Mouse (Mus musculus) stomach, embryonic 15.5 days (tissue): ENCODE results near the gene Mgll. TPM values are rescaled to one million over a fixed set of nuclear protein-coding genes. Genes with fewer than 3 reads are reported as not detected.

Experiments used
- ATAC-seq: fragments of 200-750 bp; cut with Nextera tagmentation; 2 replicates; pipeline ENCODE4 v1.8.0; 2017; ENCODE audit warnings: low read depth, moderate number of reproducible peaks, moderate TSS enrichment; ENCODE audit not compliant: insufficient read depth, low FRiP score
- H3K27ac ChIP-seq: fragments of 300-500 bp; sonication (generic); 2 replicates; pipeline ENCODE4 v1.5.1; 2015; ENCODE audit warnings: mild to moderate bottlenecking, inconsistent platforms
- H3K27me3 ChIP-seq: fragments of 300-500 bp; sonication (generic); replicated peaks from 2 replicates; pipeline ENCODE4 v1.6.1; 2015; ENCODE audit warnings: inconsistent platforms
- H3K36me3 ChIP-seq: fragments of 300-500 bp; sonication (generic); 2 replicates; pipeline ENCODE4 v1.6.1; 2015; ENCODE audit warnings: inconsistent platforms
- H3K4me1 ChIP-seq: fragments of 300-500 bp; sonication (generic); 2 replicates; pipeline ENCODE4 v1.6.1; 2015; ENCODE audit warnings: inconsistent platforms
- H3K4me2 ChIP-seq: fragments of 300-500 bp; sonication (generic); 2 replicates; pipeline ENCODE4 v1.6.1; 2015; ENCODE audit warnings: mild to moderate bottlenecking, inconsistent platforms
- H3K4me3 ChIP-seq: fragments of 300-500 bp; sonication (generic); replicated peaks from 2 replicates; pipeline ENCODE4 v1.5.1; 2015; ENCODE audit warnings: inconsistent platforms
- H3K9ac ChIP-seq: fragments of 300-500 bp; sonication (generic); 2 replicates; pipeline ENCODE4 v1.6.1; 2015; ENCODE audit warnings: inconsistent platforms
- H3K9me3 ChIP-seq: fragments of 300-500 bp; sonication (generic); 2 replicates; pipeline ENCODE4 v1.6.1; 2016; ENCODE audit warnings: inconsistent platforms
- WGBS: fragments of 180-500 bp; shearing (Covaris S2); methylation state at CpG from one replicate; pipeline ENCODE4 v1.1.7; 2015; 5-methylcytosine and 5-hydroxymethylcytosine counted together
- polyA plus RNA-seq: library from polyadenylated mRNA; unstranded; fragments of >200 nt; fragmentation: Nextera tagmentation; extraction: Ambion mirVana; gene quantifications from 2 replicates; pipeline ENCODE4 v1.2.1, GENCODE M21; 2015

The Mgll gene
- polyA plus RNA-seq, 1 experiment from 2014 or later = 109 TPM

DNA sequence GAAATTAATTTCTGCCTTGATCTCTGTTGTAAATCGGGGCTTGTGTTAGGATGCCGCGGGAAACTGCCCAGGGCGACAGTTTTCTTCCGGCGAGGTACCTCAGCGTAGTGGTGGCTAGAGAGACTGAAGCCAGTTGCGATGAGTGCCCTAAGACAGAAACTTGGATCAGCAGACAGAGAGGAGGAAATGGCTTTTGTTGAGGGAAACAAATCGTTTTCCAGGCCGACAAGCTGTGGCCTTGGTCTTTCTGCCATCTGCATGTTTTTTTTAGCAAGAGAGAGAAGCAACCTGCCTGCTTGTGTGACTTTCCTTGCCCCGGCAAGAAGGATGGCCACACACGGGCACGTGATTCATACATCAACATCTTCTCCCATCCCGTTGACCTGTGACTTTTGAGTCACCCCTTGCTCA lies 70.4 kb downstream of the Mgll start:
- no peak overlapping the region for H3K4me3 ChIP-seq
- H3K9ac ChIP-seq = no peak overlapping the region
- H3K4me2 ChIP-seq = no peak overlapping the region
- ATAC-seq = no peak
- no peaks in the 10 kb centered on the region for H3K36me3 ChIP-seq
- 67% methylated on average over 14 of the region's 14 CpGs for WGBS
- peaks cover 20% of the 10 kb centered on the region; the same call in 1 of the 2 replicates for H3K4me1 ChIP-seq
- H3K9me3 ChIP-seq = no peaks in the 10 kb centered on the region
- no peak overlapping the region for H3K27ac ChIP-seq
- H3K27me3 ChIP-seq = no peaks in the 10 kb centered on the region

DNA sequence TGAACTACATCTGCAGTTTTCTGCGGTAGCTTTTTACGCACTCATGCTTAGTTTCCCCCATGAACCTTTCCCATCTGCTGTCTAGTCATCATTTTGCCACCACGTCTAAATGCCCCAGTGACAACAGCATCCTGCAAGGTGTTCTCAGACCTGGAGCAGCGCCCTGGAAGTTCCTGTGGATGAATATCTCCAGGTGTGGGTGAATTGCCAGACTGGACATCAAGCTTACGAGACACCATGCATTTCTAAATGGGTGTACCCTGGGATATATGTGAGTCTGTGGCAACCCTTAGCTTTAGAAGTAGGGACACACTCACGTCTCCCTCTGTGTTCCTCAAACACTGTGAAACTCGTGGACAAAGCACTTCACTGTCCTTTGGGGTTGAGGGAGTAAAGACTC lies 76.0 kb downstream of the Mgll start:
- Histone ChIP-seq H3K9me3 (no peaks in the 10 kb centered on the region), H3K27me3 (no peaks in the 10 kb centered on the region), H3K9ac (no peak overlapping the region), H3K4me2 (no peak overlapping the region), H3K4me1 (peaks cover 6% of the 10 kb centered on the region; the same call in 1 of the 2 replicates), H3K27ac (no peak overlapping the region), H3K36me3 (no peaks in the 10 kb centered on the region), H3K4me3 (no peak overlapping the region)
- no peak for ATAC-seq
- WGBS = 78% methylated on average over 7 of the region's 7 CpGs

DNA sequence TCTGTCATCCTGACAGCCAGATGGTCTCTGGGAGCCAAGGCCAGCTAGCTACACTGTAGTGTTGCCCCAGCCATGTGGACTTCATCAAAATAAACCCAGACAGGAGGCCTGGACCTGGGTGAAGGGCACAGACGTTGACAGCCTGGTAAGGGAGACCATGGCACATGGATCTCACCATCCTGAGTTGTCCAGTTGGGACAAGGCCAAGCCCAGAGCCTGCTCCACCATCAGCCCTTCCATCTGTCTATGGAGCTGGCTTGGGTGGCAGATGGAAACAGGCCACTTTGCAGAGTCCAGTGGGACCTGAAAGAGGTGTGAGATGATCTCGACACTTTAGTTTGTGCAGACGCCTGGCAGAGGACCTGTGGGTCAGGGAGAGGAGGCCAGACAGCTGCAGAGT lies 76.5 kb downstream of the Mgll start:
- no peak for ATAC-seq
- no peak overlapping the region for H3K4me3 ChIP-seq
- H3K9me3 ChIP-seq = no peaks in the 10 kb centered on the region
- no peak overlapping the region for H3K27ac ChIP-seq
- H3K27me3 ChIP-seq = no peaks in the 10 kb centered on the region
- no peaks in the 10 kb centered on the region for H3K36me3 ChIP-seq
- WGBS = 23% methylated on average over 3 of the region's 3 CpGs
- H3K4me1 ChIP-seq = peaks cover 6% of the 10 kb centered on the region; the same call in 1 of the 2 replicates
- H3K4me2 ChIP-seq = no peak overlapping the region
- H3K9ac ChIP-seq = no peak overlapping the region

DNA sequence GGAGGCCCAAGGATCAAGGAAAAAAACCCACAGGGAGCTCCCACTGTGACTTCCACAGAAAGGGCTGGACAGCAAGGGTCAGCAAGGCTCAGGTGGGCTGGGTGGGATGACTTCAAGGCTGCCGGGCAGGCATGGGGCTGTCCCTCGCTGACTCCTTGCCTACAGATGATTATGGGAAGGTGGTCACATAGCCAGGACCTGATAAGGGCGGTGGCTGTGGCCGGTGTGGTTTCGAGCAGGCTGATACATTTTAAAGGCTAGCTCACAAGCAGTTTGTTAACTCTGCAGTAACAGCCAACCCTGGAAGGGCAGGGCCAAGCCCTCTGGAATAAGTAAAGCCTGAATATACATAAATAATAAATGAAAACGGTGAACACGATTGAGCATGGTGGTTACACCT lies 78.8 kb downstream of the Mgll start:
- no peaks in the 10 kb centered on the region for H3K27me3 ChIP-seq
- H3K9me3 ChIP-seq = no peaks in the 10 kb centered on the region
- ATAC-seq = no peak
- peaks cover 6% of the 10 kb centered on the region; the same call in 1 of the 2 replicates for H3K4me1 ChIP-seq
- H3K36me3 ChIP-seq = no peaks in the 10 kb centered on the region
- H3K9ac ChIP-seq = no peak overlapping the region
- no peak overlapping the region for H3K4me2 ChIP-seq
- H3K27ac ChIP-seq = no peak overlapping the region
- WGBS = 73% methylated on average over 7 of the region's 7 CpGs
- no peak overlapping the region for H3K4me3 ChIP-seq

DNA sequence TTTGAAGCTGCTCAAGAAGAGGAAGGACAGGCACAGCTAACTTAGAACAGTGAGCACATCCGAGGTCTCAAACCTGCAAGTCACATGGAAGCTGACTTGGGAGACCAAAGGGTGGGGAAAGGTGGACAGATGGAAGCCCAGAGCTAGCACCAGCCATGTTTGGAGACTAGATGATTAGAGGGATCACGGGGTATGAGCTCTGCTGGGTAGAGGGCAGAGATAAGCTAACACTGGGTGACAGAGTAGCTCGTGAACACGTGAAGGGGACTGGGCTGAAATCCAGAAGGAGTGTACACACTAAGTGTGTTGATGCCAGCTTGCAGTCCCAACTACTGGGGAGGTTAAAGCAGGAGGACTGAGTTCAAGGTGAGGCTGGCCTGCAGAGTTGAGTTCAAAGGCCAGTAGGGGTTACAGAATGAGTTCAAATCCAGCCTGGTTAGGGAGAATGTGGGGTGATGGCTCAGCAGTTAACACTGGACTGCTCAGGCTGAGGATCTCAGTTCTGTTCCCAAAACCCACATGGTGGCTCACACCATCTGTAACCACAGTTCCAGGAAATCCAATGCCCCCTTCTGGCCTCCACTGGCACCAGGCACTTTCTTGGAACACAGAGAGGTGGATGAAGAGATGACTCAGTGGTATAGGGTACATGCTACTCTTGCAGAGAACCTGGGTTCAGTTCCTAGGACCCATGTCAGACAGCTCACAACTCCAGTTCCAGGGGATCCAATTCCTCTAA lies 79.9 kb downstream of the Mgll start:
- peak; percentile 61; the same call in 1 of the 2 replicates for ATAC-seq
- no peak overlapping the region for H3K27ac ChIP-seq
- H3K27me3 ChIP-seq = no peaks in the 10 kb centered on the region
- no peak overlapping the region for H3K4me2 ChIP-seq
- no peak overlapping the region for H3K9ac ChIP-seq
- WGBS = 76% methylated on average over 4 of the region's 4 CpGs
- H3K4me1 ChIP-seq = peaks cover 6% of the 10 kb centered on the region; the same call in 1 of the 2 replicates
- no peaks in the 10 kb centered on the region for H3K36me3 ChIP-seq
- H3K4me3 ChIP-seq = no peak overlapping the region
- H3K9me3 ChIP-seq = no peaks in the 10 kb centered on the region

DNA sequence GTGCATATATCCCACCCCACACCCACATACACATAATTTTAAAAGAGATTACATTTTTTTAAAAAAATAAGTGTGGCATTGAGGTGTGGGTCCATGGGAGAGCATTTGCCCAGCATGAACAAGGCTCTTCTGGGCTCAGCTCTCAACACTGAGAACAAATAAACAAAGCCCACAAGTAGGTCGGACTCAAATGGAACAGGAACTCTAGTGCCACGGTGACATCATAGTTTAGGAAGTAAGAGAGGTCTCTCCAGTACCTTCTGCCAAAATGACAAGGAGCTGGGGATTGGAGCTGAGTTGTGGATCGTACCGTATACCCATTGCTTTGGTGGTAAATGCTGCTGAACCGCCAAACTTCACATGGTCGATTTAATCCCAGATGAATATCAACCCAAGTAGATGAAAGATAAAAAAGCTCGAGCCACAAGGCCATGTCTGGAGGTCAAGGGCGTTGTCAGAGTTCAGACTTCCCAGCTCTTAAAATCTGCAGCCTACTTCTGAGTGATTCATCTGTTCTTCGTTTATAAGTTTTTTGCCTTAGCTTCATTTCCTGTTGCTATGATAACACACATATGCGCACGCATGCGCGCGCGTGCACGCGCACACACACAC lies 80.9 kb downstream of the Mgll start:
- no peak overlapping the region for H3K4me2 ChIP-seq
- no peak for ATAC-seq
- no peak overlapping the region for H3K9ac ChIP-seq
- H3K27me3 ChIP-seq = no peaks in the 10 kb centered on the region
- H3K27ac ChIP-seq = no peak overlapping the region
- H3K9me3 ChIP-seq = no peaks in the 10 kb centered on the region
- H3K4me3 ChIP-seq = no peak overlapping the region
- 82% methylated on average over 17 of the region's 17 CpGs for WGBS
- H3K4me1 ChIP-seq = peaks cover 12% of the 10 kb centered on the region; the same call in 1 of the 2 replicates
- H3K36me3 ChIP-seq = no peaks in the 10 kb centered on the region

DNA sequence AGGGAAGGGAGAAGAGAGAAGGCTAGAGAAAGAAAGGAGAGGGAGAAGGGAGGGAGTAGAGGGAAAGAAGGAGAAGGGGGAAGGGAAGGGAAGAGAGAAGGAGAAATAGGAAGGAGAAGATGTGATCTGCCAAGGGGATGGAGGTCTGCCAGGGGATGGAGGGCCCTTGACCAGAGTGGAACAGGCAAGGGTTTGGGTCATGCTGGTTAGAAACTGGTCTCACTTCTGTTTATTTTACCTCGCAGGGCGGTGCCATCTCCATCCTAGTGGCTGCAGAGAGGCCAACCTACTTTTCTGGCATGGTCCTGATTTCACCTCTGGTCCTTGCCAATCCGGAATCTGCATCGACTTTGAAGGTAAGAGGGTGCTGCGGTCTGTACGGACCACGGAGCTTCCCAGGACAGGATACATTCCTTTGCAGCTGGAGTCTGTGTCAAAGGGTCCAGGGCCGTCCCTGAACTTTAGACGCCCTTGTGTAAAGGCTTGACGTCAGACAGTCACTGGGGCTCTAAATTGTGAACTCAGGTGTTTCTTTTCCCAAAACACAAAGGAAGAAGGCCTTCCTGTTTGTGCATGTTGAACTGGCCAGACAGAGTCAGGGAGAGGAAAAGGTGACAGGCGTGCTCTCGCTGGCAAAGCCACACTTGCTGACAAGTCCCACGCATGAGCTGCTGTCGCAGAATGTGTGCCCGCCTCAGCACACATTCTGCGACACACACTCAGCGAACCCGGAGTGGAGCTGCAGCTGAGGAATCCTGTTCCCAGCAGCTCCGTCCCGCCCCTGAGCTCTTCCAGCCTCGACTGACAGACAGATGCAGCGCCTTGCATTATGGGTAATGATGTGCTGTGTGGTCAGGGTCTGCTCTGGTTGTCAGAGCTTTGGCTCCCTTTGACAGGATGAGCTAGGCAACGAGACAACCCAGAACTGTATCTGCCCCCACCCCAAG lies 85.2 kb downstream of the Mgll start:
- Histone ChIP-seq H3K4me1 (peaks cover 16% of the 10 kb centered on the region; the same call in 1 of the 2 replicates), H3K9me3 (no peaks in the 10 kb centered on the region), H3K4me2 (no peak overlapping the region), H3K27ac (peak overlapping the region; percentile 52), H3K27me3 (no peaks in the 10 kb centered on the region), H3K9ac (no peak overlapping the region), H3K36me3 (no peaks in the 10 kb centered on the region), H3K4me3 (no peak overlapping the region)
- WGBS = 48% methylated on average over 23 of the region's 23 CpGs
- ATAC-seq = peak; percentile 3; the same call in 1 of the 2 replicates

DNA sequence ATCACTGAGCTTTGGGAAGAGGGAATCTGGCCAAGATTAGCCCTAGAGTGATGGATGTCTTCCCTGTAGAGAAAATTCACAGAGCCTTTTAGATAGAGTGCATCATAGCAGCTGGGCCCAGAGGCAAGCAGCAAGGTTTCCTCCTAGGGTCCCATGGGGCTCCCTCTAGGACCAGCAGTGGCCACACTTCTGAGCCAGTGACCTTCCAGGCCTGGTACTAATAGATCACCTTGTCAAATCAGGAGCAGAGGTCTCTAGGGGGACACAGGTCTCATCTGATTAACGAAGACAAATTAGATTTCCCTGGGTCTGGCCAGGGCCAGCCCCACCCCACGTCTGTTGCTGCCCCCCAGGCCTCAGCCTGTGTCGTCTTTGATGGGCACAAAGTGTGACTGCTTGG lies 86.1 kb downstream of the Mgll start:
- Histone ChIP-seq H3K4me3 (no peak overlapping the region), H3K27me3 (no peaks in the 10 kb centered on the region)
- ATAC-seq = no peak; the same call in 1 of the 2 replicates

DNA sequence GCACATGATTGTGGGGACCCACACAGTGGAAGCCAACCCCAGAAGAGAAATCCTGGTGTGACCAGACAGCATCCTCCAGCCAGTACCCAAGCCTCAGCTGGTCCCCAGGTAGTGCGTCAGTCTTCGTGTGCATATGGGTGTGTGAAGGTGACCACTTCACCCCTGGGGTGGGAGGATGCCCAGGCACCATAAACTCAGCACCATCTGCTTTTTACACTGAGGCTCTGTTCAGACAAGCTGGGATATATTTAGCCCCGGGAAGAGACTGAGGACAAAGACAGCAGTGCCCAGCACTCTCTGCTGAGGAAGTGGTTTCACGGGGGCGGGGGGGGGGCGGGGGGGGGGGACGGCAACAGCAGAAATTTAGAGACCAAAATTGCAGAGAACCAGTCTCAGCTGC lies 87.2 kb downstream of the Mgll start:
- Histone ChIP-seq H3K36me3 (no peaks in the 10 kb centered on the region), H3K4me2 (no peak overlapping the region), H3K9me3 (no peaks in the 10 kb centered on the region), H3K4me1 (peaks cover 16% of the 10 kb centered on the region; the same call in 1 of the 2 replicates), H3K4me3 (no peak overlapping the region), H3K9ac (no peak overlapping the region), H3K27ac (peak overlapping the region; percentile 46; the same call in 1 of the 2 replicates), H3K27me3 (no peaks in the 10 kb centered on the region)
- no peak for ATAC-seq
- 31% methylated on average over 7 of the region's 7 CpGs for WGBS

More for the DNA sequence above, 86.1 kb downstream of the Mgll start:
- H3K4me1 ChIP-seq = peaks cover 16% of the 10 kb centered on the region; the same call in 1 of the 2 replicates
- H3K36me3 ChIP-seq = no peaks in the 10 kb centered on the region
- peak overlapping the region; percentile 52 for H3K27ac ChIP-seq
- H3K9ac ChIP-seq = no peak overlapping the region
- H3K4me2 ChIP-seq = no peak overlapping the region
- 40% methylated on average over 3 of the region's 3 CpGs for WGBS
- no peaks in the 10 kb centered on the region for H3K9me3 ChIP-seq

DNA sequence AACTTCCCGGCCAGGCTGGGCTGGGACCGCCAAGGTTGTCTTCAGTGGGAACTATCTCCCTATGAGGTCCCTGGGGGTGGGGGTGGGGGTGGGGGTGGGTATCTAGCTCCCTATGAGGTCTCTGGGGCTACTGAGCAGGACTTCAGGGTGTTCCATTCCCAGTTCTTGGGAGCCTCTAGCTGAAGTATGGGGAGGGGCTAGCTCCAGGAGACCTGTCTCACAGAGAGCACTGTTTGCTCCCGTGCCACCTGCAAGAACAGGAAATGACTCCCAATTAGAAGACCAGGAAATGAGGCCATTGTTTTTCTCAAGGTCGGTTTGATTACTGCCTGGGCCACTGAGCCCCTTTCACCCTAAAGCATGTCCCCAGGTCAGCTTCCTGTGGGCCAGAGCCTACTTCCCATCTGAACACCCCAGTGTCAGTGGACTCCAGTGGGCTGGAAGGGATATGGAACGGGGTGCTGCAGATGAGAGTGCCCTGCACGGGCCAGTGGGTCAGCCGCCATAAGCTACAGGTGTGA lies 87.7 kb downstream of the Mgll start:
- WGBS = 50% methylated on average over 7 of the region's 7 CpGs
- ATAC-seq = no peak
- H3K27me3 ChIP-seq = no peaks in the 10 kb centered on the region
- H3K4me3 ChIP-seq = no peak overlapping the region
- H3K27ac ChIP-seq = peak overlapping the region; percentile 28; the same call in 1 of the 2 replicates
- no peaks in the 10 kb centered on the region for H3K36me3 ChIP-seq
- peaks cover 16% of the 10 kb centered on the region; the same call in 1 of the 2 replicates for H3K4me1 ChIP-seq
- no peaks in the 10 kb centered on the region for H3K9me3 ChIP-seq
- H3K9ac ChIP-seq = no peak overlapping the region
- no peak overlapping the region for H3K4me2 ChIP-seq

DNA sequence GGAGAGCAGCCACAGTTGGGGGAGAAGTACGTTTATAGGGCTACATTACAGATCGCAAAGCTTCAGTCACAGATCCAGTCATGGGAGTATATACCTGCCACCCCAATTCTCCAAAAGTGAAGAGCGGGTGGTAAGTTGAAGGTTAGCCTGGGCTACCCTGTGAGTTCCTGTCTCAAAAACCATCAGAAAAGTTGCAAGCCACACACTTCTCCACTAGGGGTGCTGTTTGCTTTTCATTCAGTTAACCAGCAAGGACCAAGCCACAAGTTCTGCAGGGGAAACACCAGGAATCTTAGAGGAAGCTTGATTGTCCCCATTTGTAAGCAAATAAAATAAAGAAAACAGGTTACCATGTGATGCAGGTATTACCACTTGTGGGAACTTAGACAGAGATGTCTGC lies 88.7 kb downstream of the Mgll start:
- no peak overlapping the region for H3K27ac ChIP-seq
- H3K9me3 ChIP-seq = no peaks in the 10 kb centered on the region
- H3K4me1 ChIP-seq = peaks cover 16% of the 10 kb centered on the region; the same call in 1 of the 2 replicates
- H3K4me3 ChIP-seq = no peak overlapping the region
- no peak overlapping the region for H3K4me2 ChIP-seq
- H3K9ac ChIP-seq = no peak overlapping the region
- ATAC-seq = no peak
- whole genome bisulfite sequencing = 66% methylated on average over 3 of the region's 3 CpGs
- H3K27me3 ChIP-seq = no peaks in the 10 kb centered on the region
- H3K36me3 ChIP-seq = 0 out of 2 replicates have a peak, but pooled peaks cover under 1% of the 10 kb centered on the region
